Mouse (Mus musculus): ENCODE results near the gene Pitpnm3. TPM values are rescaled to one million over a fixed set of nuclear protein-coding genes. Genes with fewer than 3 reads are reported as not detected.

Pitpnm3 gene
- total RNA-seq, 2 experiments from 2014 or later: 20.9 to 22.2 TPM

- DNase-seq (ENCODE audit: low spot score in 2 of 2): no peak
Measured at GRCm38 (mm10) chr11:72050895-72051858, 84.4 kb downstream of the Pitpnm3 start.

DNA sequence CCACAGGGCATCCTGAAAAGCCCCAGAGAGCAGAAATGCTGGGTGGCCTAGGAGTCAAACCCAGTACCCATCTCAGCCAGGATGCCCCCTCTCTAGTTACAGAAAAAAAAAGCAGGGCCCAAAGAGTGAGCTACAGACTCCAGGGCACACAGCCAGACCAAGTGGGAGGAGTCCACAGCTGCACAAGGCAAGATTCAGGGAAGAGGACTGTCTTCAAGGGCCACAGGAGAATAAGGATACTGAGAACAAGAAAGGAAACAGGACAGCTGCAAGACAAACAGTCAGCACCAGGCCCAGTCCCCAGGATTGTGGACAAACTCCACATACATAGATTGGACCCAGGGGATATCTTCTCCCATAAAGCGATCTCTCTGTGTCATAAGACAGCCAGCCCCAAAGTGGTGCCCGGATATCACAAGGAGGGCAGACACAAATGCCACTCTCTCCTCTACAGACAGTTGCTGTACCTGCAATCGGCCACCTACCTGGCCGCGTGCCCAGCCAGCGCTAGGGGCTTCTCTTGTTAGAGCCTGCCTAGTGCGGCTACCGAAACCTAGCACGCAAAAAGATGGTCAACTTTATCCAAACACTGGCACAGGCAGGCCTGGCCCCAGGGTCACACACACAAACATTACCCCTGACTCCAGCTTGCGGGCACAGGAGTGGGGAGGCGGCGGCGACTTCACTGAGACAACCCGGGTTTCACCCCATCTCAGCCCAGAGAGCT, 85.2 kb downstream of the Pitpnm3 start:
- DNase-seq (ENCODE audit: low spot score in 2 of 2): no peak

DNA sequence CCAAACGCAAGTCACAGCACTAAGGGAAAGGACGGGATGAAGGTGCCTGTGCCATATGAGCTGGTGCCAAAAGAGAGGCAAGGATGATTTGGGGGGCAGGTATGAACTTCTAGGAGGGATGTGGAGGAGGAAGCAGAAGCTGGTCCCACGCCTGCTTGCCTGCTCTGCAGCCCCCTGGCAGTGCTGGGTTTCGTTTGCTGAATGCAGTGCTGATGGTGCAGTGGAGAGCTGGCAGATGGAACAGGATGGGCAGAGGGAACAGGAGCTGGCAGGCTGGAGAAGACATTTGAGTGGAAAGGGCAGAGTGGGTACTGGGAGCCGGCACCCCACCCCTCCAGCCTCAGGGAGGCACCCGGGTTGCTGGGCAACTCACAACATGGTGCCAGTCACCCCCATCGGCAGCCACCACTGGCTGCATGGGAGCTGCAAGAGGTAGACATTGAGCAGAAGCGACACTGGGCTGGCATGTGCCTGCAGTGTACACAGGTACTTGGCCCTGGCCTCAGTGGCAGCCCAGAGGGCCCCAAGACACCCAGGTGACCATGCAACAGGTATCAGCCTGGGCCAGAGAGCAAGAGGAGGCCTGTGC, 86.3 kb downstream of the Pitpnm3 start:
- DNase-seq (ENCODE audit: low spot score in 2 of 2): no peak

DNA sequence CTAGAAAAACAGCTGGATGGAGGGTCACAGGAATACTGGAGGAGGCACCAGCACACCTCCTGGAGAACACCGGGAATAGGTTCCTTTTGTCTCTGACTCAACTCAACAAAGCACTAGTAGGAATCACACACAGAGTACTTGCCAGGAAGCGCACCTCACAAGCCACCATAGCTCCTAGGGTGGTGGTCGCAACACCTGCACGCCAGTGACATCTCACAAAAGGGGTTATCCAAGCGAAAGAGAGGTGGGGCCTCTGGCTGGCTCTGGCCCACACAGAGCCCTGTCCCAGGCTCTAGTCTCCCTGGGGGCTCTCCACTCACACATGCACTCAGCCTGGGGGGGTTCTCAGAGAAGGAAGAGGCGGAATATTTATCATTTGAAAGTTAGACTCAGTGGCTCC, 86.8 kb downstream of the Pitpnm3 start:
- DNase-seq (ENCODE audit: low spot score in 2 of 2): no peak

GRCm38 (mm10) chr11:72044231-72044630, 91.3 kb downstream of the Pitpnm3 start:
- DNase-seq (ENCODE audit: low spot score in 2 of 2): no peak

DNA sequence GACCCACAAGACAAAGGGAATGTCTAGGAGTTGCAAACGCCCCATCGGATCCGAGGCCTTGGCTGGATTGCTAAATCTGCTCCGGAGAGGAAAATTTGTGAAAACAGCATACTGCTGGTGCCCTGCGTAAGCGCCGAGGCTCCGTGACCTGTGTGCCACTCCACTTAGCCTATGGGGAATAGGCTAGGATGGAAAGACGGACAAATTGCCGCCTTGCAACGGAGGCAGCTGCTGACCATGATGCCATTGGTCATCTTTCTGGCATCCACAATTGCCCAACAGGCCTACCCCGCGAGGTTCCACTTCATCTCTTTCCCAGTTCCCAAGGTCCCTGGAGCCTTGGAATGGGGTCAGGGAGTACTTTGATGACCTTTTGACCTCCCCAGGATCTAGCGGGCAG, 92.9 kb downstream of the Pitpnm3 start:
- DNase-seq (ENCODE audit: low spot score in 2 of 2): no peak

- peak; percentile 73 to 85 for DNase-seq (ENCODE audit: low spot score in 2 of 2)
Measured at GRCm38 (mm10) chr11:72041768-72042607, 93.6 kb downstream of the Pitpnm3 start, which contains the start of gene Pimreg. TSS of gene Pimreg (plus strand) at chr11:72042032.

- no peak for DNase-seq (ENCODE audit: low spot score in 2 of 2)
Measured at GRCm38 (mm10) chr11:72041290-72041767, 94.2 kb downstream of the Pitpnm3 start.

DNA sequence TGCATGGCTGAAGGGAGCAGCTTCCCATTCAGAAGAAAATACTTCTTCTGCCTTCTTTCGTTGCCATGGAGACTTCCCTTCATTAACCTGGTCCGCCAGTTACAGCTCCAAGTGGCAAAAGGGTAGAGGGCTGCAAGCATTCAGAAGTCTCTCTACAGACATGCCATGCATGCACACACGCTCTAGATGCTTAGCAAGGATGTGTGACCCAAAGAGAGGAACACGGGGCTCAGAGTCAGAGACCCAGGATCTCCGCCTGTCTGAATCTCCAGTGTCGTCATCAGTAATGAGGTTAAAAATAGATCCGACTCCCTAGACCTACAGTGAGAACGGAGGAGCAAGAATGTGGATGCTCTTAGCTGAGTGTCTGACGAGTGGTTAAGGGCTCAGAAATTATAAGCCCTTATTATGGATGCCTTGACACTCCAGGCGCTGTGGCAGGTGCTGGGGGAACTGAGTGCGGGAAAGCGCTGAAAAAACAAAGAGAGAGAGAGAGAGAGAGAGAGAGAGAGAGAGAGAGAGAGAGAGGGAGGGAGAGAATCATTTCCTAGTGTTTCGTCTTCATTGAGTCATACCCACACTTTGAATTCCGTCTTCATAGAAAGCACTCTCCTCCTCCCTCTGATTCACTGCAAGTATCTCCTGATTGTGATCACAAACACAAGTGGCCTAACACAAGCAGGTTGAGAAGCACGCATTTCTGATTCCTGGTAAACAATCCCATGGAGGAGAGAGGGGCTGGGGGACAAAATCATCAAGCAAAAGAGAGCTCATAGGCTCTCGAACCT, 95.8 kb downstream of the Pitpnm3 start:
- DNase-seq (ENCODE audit: low spot score in 2 of 2): peak in 1 of 2 experiments; percentile 22

DNA sequence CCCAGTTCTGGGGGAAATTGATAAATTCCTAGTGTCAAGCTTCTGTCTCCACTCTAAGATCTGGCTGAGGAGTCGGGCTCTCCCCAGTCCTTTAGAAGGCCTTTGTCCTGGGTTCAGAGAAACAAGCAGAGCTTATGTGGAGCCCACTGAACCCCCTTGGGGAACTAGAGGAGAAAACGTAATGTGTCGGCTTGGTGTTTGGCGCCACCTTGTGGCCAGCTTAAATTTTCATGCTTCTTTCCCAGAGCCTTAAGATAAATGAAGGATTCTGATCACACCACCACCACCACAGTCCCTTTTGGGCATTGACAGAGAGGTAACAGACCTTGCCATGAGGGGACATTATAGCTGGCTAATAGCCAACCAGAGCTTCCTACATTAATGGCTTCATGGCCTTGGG, 97.6 kb downstream of the Pitpnm3 start:
- peak; percentile 80 to 86 for DNase-seq (ENCODE audit: low spot score in 2 of 2)

DNA sequence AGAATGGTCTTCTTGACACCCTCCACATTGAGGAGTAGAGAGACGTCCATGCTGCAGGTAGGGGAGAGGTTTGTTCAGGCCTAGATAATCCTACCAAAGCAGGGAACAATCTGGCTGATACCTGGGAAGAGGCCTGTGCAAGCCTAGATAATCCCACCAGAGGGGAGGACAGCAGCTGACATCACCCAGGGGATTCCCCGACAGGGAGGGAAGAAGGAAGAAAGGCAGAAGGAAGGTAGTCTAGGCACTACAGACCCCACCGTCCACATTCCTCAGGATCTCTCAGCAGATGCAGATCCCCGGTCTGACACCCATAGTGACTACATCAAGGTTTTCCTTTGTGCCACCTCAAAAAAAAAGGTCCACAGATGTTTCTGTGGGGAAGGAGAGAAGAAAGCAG, 98.2 kb downstream of the Pitpnm3 start, which contains the start of gene Aipl1:
TSS of gene Aipl1 (minus strand) at position 101 of the 400 bp plus-strand sequence.
- no peak for DNase-seq (ENCODE audit: low spot score in 2 of 2)

DNA sequence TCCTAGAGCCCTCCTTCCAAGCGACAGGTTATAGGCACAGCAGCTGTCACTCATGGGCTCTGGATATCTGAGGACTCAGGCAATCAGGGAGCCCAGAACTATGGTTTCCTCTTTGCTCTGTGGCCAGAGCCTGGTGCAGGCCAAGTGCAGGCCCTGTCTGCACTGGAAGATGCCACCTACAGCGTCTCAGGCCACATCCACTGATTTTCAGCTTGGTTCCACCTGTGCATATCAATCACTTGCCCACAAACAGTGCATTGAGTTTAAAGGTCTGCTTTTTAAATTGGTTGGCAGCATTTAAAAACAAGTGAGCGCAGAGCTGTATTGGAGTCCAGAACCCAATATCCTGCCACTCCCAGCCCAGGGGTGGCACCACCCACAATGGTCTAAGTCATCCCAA, 103.0 kb downstream of the Pitpnm3 start:
- no peak for DNase-seq (ENCODE audit: low spot score in 2 of 2)

DNA sequence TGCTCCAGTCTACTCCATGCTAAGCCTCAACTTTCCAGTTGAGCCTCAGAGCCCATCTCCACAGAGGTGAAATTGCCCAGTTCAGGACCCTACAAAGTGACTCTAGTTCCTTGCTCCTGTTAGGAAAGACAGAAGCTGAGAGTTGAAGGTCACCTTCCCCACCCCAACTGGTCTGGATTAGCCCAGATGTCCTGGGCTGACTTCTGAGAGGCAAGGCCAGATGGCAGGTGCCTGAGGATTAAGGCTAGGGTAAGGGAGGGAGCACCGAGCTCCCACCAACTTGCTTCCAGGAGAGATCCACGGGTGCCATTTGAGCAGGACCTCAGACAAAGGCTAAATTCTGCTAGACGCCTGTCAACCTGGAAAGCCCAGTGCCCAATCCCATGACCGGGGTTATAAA, 103.5 kb downstream of the Pitpnm3 start:
- DNase-seq (ENCODE audit: low spot score in 2 of 2): no peak

GRCm38 (mm10) chr11:72031353-72031752, 104.2 kb downstream of the Pitpnm3 start:
- DNase-seq (ENCODE audit: low spot score in 2 of 2): no peak

DNA sequence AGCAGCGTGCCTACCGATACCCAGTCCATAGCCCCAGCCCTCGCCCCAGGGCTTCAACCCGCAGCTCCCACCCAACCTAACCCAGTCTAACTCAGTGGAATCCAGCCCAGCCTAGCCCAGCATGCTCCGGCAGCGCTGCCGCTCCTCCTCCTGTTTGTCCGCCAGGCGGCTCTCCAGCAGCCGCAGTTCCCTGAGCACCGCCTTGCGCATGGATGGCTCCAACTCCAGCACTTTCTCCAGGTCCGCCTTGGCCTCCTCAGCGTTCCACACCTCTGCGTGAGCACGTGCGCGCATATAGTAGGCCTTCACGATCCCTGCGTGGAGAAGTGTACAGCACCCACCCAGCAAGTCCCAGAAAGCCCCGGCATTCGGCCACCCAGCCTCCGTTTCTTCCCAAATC, 106.4 kb downstream of the Pitpnm3 start:
- peak in 1 of 2 experiments; percentile 39 for DNase-seq (ENCODE audit: low spot score in 2 of 2)

DNA sequence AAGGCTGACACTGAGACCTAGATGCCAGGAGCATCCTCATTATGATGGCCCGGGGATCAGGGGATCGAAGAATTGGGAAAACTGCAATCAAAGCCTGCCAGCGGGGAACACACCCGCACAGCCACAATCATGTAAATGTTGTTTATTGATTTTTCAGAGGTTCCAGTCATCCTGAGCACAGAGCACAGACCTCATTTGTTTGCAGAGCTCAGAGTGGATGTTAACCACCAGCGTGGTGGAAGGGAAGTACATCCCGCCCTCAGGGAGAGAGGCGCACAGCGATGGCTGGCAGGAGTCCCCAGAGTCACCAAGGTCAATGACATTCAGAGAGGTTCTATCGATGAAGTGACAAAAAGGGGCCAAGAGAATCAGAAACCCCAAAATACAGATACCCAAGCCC, 107.7 kb downstream of the Pitpnm3 start:
- no peak for DNase-seq (ENCODE audit: low spot score in 2 of 2)

DNA sequence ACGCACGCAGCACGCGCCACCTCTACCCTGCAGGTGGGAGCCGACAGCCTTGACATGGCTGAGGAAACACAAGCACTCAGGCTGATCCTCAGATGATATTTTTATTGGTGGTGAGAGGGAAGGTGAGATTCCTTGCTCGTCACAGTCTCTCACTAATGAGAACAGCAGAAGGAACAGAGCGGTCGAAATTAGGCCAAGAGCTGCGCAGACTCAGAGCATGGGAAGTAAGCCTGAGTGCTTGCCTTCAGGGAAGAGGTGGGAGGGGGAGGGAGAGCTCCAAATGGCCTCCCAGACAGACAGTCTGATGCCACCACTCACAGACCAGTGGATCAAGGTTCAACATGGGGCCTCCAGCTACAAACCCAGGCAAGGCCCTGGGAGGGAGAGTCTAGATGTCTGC, 109.1 kb downstream of the Pitpnm3 start:
- no peak for DNase-seq (ENCODE audit: low spot score in 2 of 2)

GRCm38 (mm10) chr11:72025843-72026242, 109.7 kb downstream of the Pitpnm3 start:
- DNase-seq (ENCODE audit: low spot score in 2 of 2): no peak

- peak; percentile 63 to 66 for DNase-seq (ENCODE audit: low spot score in 2 of 2)
Measured at GRCm38 (mm10) chr11:72024193-72024781, 111.3 kb downstream of the Pitpnm3 start.

Measured in layer of hippocampus, postnatal 14 days (tissue).